Mouse (Mus musculus) lung, embryonic 14.5 days (tissue): ENCODE measurements around the gene Synpo2. TPM values are rescaled to one million over a fixed set of nuclear protein-coding genes. Genes with fewer than 3 reads are reported as not detected.

Experiments used
- ATAC-seq: fragments of 200-750 bp; cut with Nextera tagmentation; 2 replicates; pipeline ENCODE4 v1.8.0; 2017; ENCODE audit warnings: mild to moderate bottlenecking, moderate TSS enrichment, moderate library complexity; ENCODE audit not compliant: insufficient read depth
- DNase-seq: peaks from one replicate; pipeline ENCODE4 v3.0.0-alpha.2; 2015
- H3K27ac ChIP-seq: fragments of 300-500 bp; sonication (generic); 2 replicates; pipeline ENCODE4 v1.5.1; 2014; ENCODE audit warnings: low read depth, mild to moderate bottlenecking, moderate library complexity
- H3K27me3 ChIP-seq: fragments of 300-500 bp; sonication (generic); 2 replicates; pipeline ENCODE4 v1.6.1; 2014; ENCODE audit warnings: low read length, control low read depth; ENCODE audit not compliant: insufficient read depth
- H3K36me3 ChIP-seq: fragments of 300-500 bp; sonication (generic); 2 replicates; pipeline ENCODE4 v1.6.1; 2014; ENCODE audit warnings: control low read depth; ENCODE audit not compliant: insufficient read depth
- H3K4me1 ChIP-seq: fragments of 300-500 bp; sonication (generic); 2 replicates; pipeline ENCODE4 v1.6.1; 2014; ENCODE audit warnings: antibody characterized with exemption, control low read depth; ENCODE audit not compliant: insufficient read depth
- H3K4me2 ChIP-seq: fragments of 300-500 bp; sonication (generic); 2 replicates; pipeline ENCODE4 v1.6.1; 2014; ENCODE audit warnings: mild to moderate bottlenecking
- H3K4me3 ChIP-seq: fragments of 300-500 bp; sonication (generic); 2 replicates; pipeline ENCODE4 v1.5.1; 2014; ENCODE audit warnings: low read depth, low read length
- H3K9ac ChIP-seq: fragments of 300-500 bp; sonication (generic); 2 replicates; pipeline ENCODE4 v1.6.1; 2014
- H3K9me3 ChIP-seq: fragments of 300-500 bp; sonication (generic); 2 replicates; pipeline ENCODE4 v1.6.1; 2016; ENCODE audit warnings: low read depth, low read length, control low read depth
- CTCF ChIP-seq: IDR thresholded peaks from 2 replicates; pipeline ENCODE4 v1.5.1; 2016; ENCODE audit warnings: antibody characterized with exemption, low read depth
- WGBS: fragments of 180-500 bp; shearing (Covaris S2); extraction: QIAGEN DNeasy Blood & Tissue Kit; methylation state at CpG from one replicate; pipeline ENCODE4 v1.1.7; 2014; 5-methylcytosine and 5-hydroxymethylcytosine counted together
- polyA plus RNA-seq: library from polyadenylated mRNA; unstranded; fragments of >200 nt; fragmentation: Nextera tagmentation; extraction: Ambion mirVana; gene quantifications from 2 replicates; pipeline ENCODE4 v1.2.1, GENCODE M21; 2014

Synpo2 gene
- polyA plus RNA-seq, 1 experiment from 2014 or later: 13.2 TPM

DNA sequence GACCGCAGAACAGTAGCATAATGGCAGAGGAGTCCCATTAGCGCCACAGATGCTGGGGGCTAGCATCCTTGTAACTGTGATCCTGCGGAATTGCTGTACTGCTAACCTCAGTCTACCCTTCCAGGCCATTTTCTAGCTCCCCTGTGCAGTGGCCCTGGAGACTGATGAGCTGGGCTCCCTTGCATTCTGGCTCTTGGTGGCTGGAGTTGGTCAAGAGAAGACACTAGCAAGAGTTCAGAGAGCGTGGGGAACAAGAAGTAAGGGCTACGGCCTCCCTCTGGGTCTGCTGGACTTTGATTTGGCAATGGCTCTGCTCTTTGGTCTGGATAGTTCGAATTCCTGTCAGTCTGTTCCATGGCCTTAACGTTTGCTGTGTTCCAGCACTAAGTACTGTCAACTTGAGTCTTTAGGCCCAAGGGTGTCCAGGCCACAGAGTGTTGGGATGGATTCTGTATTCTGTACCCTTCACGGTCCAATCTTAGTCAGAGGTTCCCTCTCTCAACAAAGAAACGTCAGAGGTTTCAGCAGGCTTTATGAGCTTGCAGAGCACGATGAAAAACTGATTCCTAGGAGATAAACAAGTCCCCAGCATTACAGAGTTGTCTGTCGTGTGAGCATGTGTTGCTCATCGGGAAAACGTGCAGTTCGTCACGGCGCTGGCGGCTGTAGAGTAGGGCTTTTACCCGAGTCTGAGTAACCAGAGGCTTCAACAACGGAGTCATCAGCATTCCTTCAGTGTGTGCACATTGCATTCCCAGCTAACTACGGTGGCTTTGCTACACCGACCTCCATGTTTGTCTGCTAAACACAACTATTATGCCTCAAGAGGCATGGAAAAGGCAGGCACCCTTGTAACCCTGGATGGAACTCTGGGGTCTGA is 113.6 kb downstream of the Synpo2 start:
- H3K4me2 ChIP-seq: no peak overlapping the region
- no peaks in the 10 kb centered on the region for H3K9me3 ChIP-seq
- no peak overlapping the region for H3K27ac ChIP-seq
- ATAC-seq (0 out of 2 replicates have a peak, but pooled peaks have one; percentile 52), DNase-seq (peak; percentile 45)
- no peak for TF ChIP-seq CTCF
- H3K27me3 ChIP-seq: no peaks in the 10 kb centered on the region
- H3K4me1 ChIP-seq: no peaks in the 10 kb centered on the region
- H3K36me3 ChIP-seq: no peaks in the 10 kb centered on the region
- H3K9ac ChIP-seq: no peak overlapping the region
- 69% methylated on average over 21 of the region's 21 CpGs for WGBS
- H3K4me3 ChIP-seq: no peak overlapping the region

DNA sequence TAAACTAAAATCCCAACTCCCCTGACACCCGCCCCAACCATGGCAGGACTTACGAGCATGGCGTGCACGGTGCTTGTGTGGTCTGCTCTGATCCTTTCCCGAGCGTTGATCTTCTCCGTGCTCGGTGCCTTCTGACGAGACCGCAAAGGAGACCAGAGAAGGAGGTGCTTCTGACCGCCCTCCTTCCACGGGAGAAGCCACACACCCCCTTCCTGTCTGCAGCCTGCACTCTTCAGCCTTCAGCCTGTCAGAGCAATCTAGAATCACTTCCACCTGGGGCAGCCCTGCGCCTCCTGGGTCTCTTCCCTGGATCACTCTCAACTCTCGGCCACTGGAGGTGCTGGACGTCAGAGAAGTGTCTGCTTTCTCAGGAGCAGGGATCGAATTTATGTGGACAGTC is 119.0 kb downstream of the Synpo2 start:
- TF ChIP-seq CTCF: no peak
- Histone ChIP-seq H3K9me3 (no peaks in the 10 kb centered on the region), H3K4me1 (peaks cover 4% of the 10 kb centered on the region; the same call in 1 of the 2 replicates), H3K36me3 (0 out of 2 replicates have a peak, but pooled peaks cover 7% of the 10 kb centered on the region), H3K27ac (0 out of 2 replicates have a peak overlapping the region, but pooled peaks have one; percentile 36), H3K4me2 (peak overlapping the region; percentile 58), H3K9ac (peak overlapping the region; percentile 23; the same call in 1 of the 2 replicates), H3K4me3 (peak overlapping the region; percentile 20), H3K27me3 (no peaks in the 10 kb centered on the region)
- ATAC-seq (peak; percentile 86), DNase-seq (peak; percentile 52)
- WGBS: 9% methylated on average over 16 of the region's 16 CpGs

DNA sequence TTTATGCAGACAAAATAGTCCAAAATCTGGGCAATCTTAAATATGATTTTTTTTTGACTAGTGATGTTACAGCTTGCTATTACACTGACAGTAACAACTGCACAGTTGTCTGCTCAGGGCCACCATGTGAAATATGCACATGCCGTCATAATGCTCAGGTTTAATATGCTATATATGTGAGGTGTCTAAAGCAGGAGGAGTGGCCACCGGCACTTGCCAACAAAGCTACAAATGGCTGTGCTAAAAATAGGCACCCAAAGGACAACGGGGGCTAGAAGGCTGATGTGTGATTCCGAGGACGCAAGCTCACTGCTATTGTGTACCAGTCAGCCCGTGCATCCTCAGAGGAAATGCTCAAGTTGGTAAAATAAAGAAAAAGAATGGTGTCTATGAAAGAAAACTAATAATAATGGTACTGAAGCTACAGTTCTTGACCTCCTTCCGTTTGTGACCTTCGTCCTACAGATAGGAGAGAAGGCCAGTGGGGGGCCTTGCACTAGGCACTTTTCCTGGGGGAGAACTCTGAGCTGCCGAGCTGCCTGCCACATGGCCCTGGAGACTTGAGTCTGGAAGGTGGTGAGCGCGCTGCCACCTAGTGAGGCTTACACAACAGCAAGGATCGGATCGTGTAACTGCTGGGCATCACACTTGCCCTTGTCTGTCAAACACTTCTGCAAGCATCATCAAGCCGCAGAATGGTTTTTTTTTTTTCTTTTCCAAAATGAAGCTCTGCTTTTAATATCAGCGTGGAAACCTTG is 120.0 kb downstream of the Synpo2 start:
- DNase-seq (peak; percentile 48), ATAC-seq (peak; percentile 45; the same call in 1 of the 2 replicates)
- Histone ChIP-seq H3K9me3 (no peaks in the 10 kb centered on the region), H3K27me3 (no peaks in the 10 kb centered on the region), H3K36me3 (0 out of 2 replicates have a peak, but pooled peaks cover 7% of the 10 kb centered on the region), H3K27ac (no peak overlapping the region), H3K9ac (0 out of 2 replicates have a peak overlapping the region, but pooled peaks have one; percentile 1), H3K4me3 (no peak overlapping the region), H3K4me1 (peaks cover 4% of the 10 kb centered on the region; the same call in 1 of the 2 replicates), H3K4me2 (peak overlapping the region; percentile 49)
- 13% methylated on average over 15 of the region's 15 CpGs for WGBS
- TF ChIP-seq CTCF: peak; percentile 44

DNA sequence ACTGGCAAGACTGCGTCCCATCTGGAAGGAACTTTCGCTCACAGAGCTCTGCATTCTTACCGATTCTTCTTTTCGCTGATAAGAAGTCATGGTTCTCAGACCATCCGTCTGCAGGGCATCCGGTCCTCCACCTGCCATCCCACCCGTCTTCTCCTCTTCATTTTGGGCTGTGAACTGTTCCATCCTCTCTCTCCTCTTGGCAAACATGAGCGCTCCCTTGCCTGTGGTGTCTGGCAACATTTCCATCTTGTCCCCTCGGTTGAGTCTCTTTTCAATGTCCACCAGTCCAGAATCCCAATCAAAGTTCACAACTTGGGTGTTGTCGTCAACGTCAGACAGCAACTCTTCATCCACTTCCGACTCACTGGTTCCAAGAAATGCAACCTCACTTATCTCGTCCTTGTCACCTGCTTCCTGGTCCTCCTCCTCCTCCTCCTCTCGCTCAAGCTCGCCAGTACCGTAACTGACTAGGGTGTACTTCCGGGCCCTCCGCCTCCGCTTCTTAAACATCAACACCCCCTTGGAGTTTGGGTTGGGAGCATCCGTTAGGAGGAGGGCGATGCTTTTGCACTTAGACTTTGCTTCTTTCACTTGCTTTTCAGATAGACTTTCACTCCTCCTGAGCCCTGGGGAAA is 121.8 kb downstream of the Synpo2 start:
- H3K4me2 ChIP-seq: no peak overlapping the region
- no peaks in the 10 kb centered on the region for H3K27me3 ChIP-seq
- no peak overlapping the region for H3K9ac ChIP-seq
- H3K4me1 ChIP-seq: peaks cover 4% of the 10 kb centered on the region; the same call in 1 of the 2 replicates
- TF ChIP-seq CTCF: no peak
- ATAC-seq (no peak), DNase-seq (no peak)
- H3K27ac ChIP-seq: no peak overlapping the region
- no peaks in the 10 kb centered on the region for H3K9me3 ChIP-seq
- H3K4me3 ChIP-seq: no peak overlapping the region
- 85% methylated on average over 21 of the region's 21 CpGs for WGBS
- 0 out of 2 replicates have a peak, but pooled peaks cover 7% of the 10 kb centered on the region for H3K36me3 ChIP-seq

DNA sequence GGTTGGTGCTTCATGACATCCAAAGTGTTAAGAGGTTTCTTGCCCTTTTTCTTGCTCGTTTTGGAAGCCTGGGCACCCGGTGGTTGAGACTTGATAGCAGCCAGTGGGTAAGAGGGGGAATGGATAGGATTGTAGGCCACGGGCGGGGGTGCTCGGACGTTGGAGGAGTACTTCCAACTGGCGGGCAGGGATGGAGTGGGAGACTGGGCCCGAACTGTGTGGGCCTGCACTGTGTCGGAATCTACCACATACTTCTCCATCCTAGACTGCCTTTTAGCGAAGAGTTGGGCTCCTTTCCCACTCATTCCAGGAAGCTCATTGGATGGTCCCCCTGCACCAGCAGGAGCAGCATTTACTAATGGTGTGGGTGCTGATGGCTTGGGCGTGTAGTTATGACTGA is 123.2 kb downstream of the Synpo2 start:
- Histone ChIP-seq H3K36me3 (0 out of 2 replicates have a peak, but pooled peaks cover 7% of the 10 kb centered on the region), H3K9me3 (no peaks in the 10 kb centered on the region), H3K27me3 (no peaks in the 10 kb centered on the region), H3K27ac (no peak overlapping the region), H3K4me1 (peaks cover 4% of the 10 kb centered on the region; the same call in 1 of the 2 replicates), H3K4me3 (no peak overlapping the region), H3K4me2 (no peak overlapping the region), H3K9ac (no peak overlapping the region)
- DNase-seq (no peak), ATAC-seq (no peak)
- no peak for TF ChIP-seq CTCF
- 85% methylated on average over 11 of the region's 11 CpGs for WGBS

DNA sequence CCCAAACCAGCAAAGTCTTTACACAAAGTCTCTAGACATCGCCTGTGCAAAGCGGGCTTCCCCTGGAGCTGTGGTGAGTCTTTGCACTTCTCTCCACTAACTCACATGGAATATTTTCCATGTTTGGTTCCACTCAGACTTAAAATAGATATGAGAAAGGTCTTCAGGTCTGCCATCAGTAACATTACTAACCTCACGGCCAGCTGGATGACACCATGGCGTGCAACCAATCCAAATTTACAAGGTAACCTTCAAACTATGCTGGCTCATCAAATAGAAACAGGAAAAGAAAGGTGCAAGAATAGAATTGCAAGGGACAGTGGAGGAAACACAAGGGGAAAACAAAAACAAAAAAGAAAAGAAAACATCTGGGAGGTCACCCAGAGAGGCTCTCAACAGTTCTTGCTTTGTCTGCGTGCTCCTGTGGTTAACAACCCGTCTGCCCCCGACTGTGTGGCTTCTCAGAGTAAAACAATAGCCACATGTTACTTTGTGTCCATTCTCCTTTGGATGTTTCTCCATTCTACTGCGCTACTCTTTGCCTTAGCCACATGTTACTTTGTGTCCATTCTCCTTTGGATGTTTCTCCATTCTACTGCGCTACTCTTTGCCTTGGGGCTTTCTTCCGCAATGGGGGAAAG is 124.8 kb downstream of the Synpo2 start:
- no peaks in the 10 kb centered on the region for H3K9me3 ChIP-seq
- H3K4me3 ChIP-seq: no peak overlapping the region
- H3K4me1 ChIP-seq: peaks cover 5% of the 10 kb centered on the region; the same call in 1 of the 2 replicates
- DNase-seq (no peak), ATAC-seq (no peak)
- WGBS: 86% methylated on average over 10 of the region's 10 CpGs
- no peak overlapping the region for H3K4me2 ChIP-seq
- no peak overlapping the region for H3K9ac ChIP-seq
- H3K27me3 ChIP-seq: no peaks in the 10 kb centered on the region
- no peak overlapping the region for H3K27ac ChIP-seq
- H3K36me3 ChIP-seq: 0 out of 2 replicates have a peak, but pooled peaks cover 7% of the 10 kb centered on the region
- no peak for TF ChIP-seq CTCF
